Mouse (Mus musculus): ENCODE data around the gene Grik2. TPM values are rescaled to one million over a fixed set of nuclear protein-coding genes. Genes with fewer than 3 reads are reported as not detected.

The Grik2 gene
- total and polyA plus RNA-seq, 2 experiments from 2014 or later, result 28.7 to 151 TPM

DNA sequence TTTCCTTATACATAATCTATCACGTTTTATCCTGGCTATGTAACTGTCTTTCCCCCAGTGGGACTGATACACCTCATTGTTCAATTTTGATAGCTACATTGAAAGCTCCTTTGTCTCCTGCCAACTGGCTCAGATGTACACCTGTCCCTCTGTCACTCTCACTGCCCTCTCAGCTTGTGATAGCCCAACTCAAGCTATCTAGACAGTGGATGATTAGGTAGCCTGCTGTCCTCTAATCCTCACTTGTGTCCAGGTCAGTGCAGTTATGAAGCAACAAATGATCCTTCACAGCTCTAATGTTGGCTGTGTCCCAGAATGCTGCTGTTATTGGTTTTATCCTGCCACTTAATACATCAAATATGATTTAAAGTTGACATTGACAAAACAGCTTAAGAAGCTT lies 246.3 kb downstream of the Grik2 start:
- no peak for ATAC-seq (ENCODE audit: low FRiP score)

DNA sequence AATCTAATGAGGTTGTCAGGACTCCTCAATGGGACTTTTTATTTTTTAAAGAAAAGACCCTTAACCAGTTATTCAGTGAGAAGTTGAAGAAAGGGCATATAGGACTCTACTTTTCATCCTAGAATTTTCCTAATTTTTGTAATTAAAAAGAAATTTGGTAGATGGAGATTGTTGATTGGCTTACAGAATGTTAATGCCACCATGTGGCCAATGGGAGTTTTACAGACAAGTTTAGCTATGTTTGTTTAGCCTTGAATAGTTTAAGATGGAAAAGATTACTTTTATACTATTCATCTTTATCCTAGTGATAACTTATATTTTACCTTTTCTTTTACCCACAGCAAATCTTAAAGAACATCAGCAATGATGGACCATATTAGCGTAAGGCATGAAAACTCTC lies 268.8 kb downstream of the Grik2 start:
- Histone ChIP-seq H3K36me3 (ENCODE audit: insufficient read depth, low read length) (no peaks in the 10 kb centered on the region), H3K27me3 (ENCODE audit: insufficient read depth, low read length) (no peaks in the 10 kb centered on the region), H3K4me3 (ENCODE audit: low read depth, low read length) (no peak overlapping the region), H3K4me2 (ENCODE audit: low read depth, low read length, poor library complexity, severe bottlenecking) (no peak overlapping the region), H3K9ac (replicated peaks; ENCODE audit: low read length, poor library complexity, severe bottlenecking) (no peak overlapping the region), H3K27ac (ENCODE audit: low read depth, low read length) (no peak overlapping the region), H3K9me3 (ENCODE audit: low read length) (no peaks in the 10 kb centered on the region), H3K4me1 (ENCODE audit: insufficient read depth, low read length) (no peaks in the 10 kb centered on the region)
- ATAC-seq (ENCODE audit: low FRiP score), result no peak
- 98% methylated on average over 1 of the region's 1 CpGs for WGBS
- peak; percentile 34; the same call in 1 of the 2 replicates for TF ChIP-seq CTCF (IDR thresholded peaks at IDR 0.05)
- no peak for DNase-seq (ENCODE audit: low spot score)

More for the DNA sequence above, 246.3 kb downstream of the Grik2 start:
- H3K4me3 ChIP-seq (ENCODE audit: low read depth, low read length), result no peak overlapping the region
- H3K4me1 ChIP-seq (ENCODE audit: insufficient read depth, low read length), result no peaks in the 10 kb centered on the region
- DNase-seq (ENCODE audit: low spot score), result peak; percentile 48
- WGBS, result 31% methylated on average over 1 of the region's 1 CpGs
- no peaks in the 10 kb centered on the region for H3K27me3 ChIP-seq (ENCODE audit: insufficient read depth, low read length)
- H3K36me3 ChIP-seq (ENCODE audit: insufficient read depth, low read length), result no peaks in the 10 kb centered on the region
- TF ChIP-seq CTCF (IDR thresholded peaks at IDR 0.05), result no peak
- H3K9ac ChIP-seq (replicated peaks; ENCODE audit: low read length, poor library complexity, severe bottlenecking), result no peak overlapping the region
- no peak overlapping the region for H3K4me2 ChIP-seq (ENCODE audit: low read depth, low read length, poor library complexity, severe bottlenecking)
- no peaks in the 10 kb centered on the region for H3K9me3 ChIP-seq (ENCODE audit: low read length)
- no peak overlapping the region for H3K27ac ChIP-seq (ENCODE audit: low read depth, low read length)

DNA sequence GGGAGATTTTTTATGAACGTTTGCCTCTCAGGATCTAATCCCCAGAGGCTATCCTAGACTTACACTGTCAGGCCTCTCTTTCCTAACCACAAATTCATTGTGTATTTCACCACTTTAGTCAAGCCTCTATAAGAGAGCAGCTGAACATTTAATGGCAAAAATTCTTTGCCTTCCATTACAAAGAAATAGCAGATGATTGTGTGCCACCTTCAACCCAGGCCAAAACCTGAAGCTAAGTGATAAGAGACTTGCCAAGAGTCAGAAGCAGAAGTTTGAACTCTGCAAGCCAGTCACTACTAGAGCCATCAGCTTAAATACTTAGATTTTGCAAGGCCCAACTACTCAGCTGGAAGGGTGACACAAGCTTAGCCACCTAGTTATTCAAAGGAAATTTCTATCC lies 287.9 kb downstream of the Grik2 start:
- H3K4me3 ChIP-seq (ENCODE audit: low read depth, low read length), result no peak overlapping the region
- H3K27me3 ChIP-seq (ENCODE audit: insufficient read depth, low read length), result no peaks in the 10 kb centered on the region
- H3K9ac ChIP-seq (replicated peaks; ENCODE audit: low read length, poor library complexity, severe bottlenecking), result no peak overlapping the region
- no peaks in the 10 kb centered on the region for H3K9me3 ChIP-seq (ENCODE audit: low read length)
- no peaks in the 10 kb centered on the region for H3K36me3 ChIP-seq (ENCODE audit: insufficient read depth, low read length)
- WGBS, result 48% methylated on average over 1 of the region's 1 CpGs
- H3K4me2 ChIP-seq (ENCODE audit: low read depth, low read length, poor library complexity, severe bottlenecking), result no peak overlapping the region
- DNase-seq (ENCODE audit: low spot score), result no peak
- no peak for TF ChIP-seq CTCF (IDR thresholded peaks at IDR 0.05)
- ATAC-seq (ENCODE audit: low FRiP score), result no peak
- no peak overlapping the region for H3K27ac ChIP-seq (ENCODE audit: low read depth, low read length)
- H3K4me1 ChIP-seq (ENCODE audit: insufficient read depth, low read length), result no peaks in the 10 kb centered on the region

DNA sequence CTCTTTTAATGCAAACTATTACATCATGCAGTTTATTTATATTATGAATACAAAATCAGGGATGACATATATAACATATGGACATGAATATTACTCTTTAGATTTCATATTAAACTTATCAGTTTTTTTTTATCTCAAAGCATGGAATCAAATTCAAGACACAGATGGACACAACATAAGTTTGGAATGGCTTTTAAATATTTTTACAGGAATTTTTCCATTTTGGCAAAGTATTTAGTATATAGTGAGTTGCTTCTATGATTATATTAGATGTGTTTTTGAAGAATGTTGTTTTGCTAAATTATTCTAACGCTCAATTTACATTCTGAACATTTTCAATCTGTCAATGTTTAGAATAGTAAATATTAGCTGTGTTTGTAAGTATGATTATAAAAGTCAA lies 291.3 kb downstream of the Grik2 start:
- H3K9me3 ChIP-seq (ENCODE audit: low read length), result no peaks in the 10 kb centered on the region
- H3K27ac ChIP-seq (ENCODE audit: low read depth, low read length), result no peak overlapping the region
- no peaks in the 10 kb centered on the region for H3K4me1 ChIP-seq (ENCODE audit: insufficient read depth, low read length)
- H3K36me3 ChIP-seq (ENCODE audit: insufficient read depth, low read length), result no peaks in the 10 kb centered on the region
- H3K9ac ChIP-seq (replicated peaks; ENCODE audit: low read length, poor library complexity, severe bottlenecking), result no peak overlapping the region
- no peak for DNase-seq (ENCODE audit: low spot score)
- H3K4me3 ChIP-seq (ENCODE audit: low read depth, low read length), result no peak overlapping the region
- no peaks in the 10 kb centered on the region for H3K27me3 ChIP-seq (ENCODE audit: insufficient read depth, low read length)
- WGBS, result 90% methylated on average over 1 of the region's 1 CpGs
- no peak for TF ChIP-seq CTCF (IDR thresholded peaks at IDR 0.05)
- no peak for ATAC-seq (ENCODE audit: low FRiP score)
- H3K4me2 ChIP-seq (ENCODE audit: low read depth, low read length, poor library complexity, severe bottlenecking), result no peak overlapping the region

DNA sequence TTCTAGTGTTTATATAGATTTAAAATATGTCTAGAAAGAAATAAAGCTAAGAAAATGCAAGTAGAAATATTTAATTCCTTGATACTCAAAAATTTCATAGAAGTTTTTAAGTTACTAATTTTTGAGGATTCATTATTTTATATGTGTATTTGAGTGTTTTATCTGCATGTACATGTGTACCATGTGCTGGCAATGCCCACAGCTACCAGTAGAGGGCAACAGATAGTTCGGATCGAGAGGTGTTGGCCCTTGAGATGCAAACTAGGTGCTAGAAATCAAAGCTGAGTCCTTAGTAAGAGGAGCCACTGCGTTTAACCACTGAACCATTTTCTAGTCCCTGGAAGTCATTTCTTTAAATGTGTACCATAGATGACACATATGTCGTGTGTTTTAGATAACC lies 307.1 kb downstream of the Grik2 start:
- TF ChIP-seq CTCF (IDR thresholded peaks at IDR 0.05), result peak; percentile 30
- no peaks in the 10 kb centered on the region for H3K4me1 ChIP-seq (ENCODE audit: insufficient read depth, low read length)
- H3K27me3 ChIP-seq (ENCODE audit: insufficient read depth, low read length), result no peaks in the 10 kb centered on the region
- no peaks in the 10 kb centered on the region for H3K36me3 ChIP-seq (ENCODE audit: insufficient read depth, low read length)
- DNase-seq (ENCODE audit: low spot score) (no peak), ATAC-seq (ENCODE audit: low FRiP score) (no peak)
- 85% methylated on average over 4 of the region's 4 CpGs for WGBS
- H3K4me2 ChIP-seq (ENCODE audit: low read depth, low read length, poor library complexity, severe bottlenecking), result no peak overlapping the region
- H3K9ac ChIP-seq (replicated peaks; ENCODE audit: low read length, poor library complexity, severe bottlenecking), result no peak overlapping the region
- H3K27ac ChIP-seq (ENCODE audit: low read depth, low read length), result no peak overlapping the region
- no peaks in the 10 kb centered on the region for H3K9me3 ChIP-seq (ENCODE audit: low read length)
- H3K4me3 ChIP-seq (ENCODE audit: low read depth, low read length), result no peak overlapping the region

DNA sequence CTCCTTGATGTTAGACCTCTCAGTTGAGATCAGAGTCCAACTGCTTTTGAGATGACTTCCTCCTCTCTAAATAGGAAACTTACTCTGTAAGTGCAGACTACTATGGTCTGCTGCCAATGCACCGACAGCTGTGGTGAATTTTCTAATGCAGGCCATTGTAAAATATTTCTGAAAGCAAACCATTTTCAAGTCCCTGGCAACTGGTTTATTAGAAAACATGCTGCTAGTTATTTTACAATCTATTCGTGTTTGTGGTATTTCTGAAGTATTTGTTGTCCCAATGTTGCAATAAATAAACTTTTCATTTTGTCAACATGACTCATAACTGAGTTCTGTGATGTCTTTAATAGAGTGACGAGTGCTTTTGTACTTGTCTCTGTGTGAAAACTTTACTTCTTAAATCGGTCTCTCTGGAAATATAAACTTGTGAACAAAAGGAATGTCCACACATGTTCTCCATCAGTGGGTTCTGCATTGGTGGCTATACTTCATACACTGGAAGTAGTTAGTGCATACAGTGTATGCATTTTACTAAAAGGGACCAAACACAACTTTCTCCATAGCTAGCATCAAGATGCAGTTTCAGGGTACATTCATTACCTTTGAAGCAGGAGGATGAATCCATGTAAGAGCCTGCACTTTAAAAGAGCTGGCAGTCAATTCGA lies 308.3 kb downstream of the Grik2 start:
- no peaks in the 10 kb centered on the region for H3K9me3 ChIP-seq (ENCODE audit: low read length)
- no peak for ATAC-seq (ENCODE audit: low FRiP score)
- no peak for DNase-seq (ENCODE audit: low spot score)
- no peak overlapping the region for H3K27ac ChIP-seq (ENCODE audit: low read depth, low read length)
- no peak overlapping the region for H3K4me3 ChIP-seq (ENCODE audit: low read depth, low read length)
- no peaks in the 10 kb centered on the region for H3K4me1 ChIP-seq (ENCODE audit: insufficient read depth, low read length)
- no peaks in the 10 kb centered on the region for H3K36me3 ChIP-seq (ENCODE audit: insufficient read depth, low read length)
- H3K4me2 ChIP-seq (ENCODE audit: low read depth, low read length, poor library complexity, severe bottlenecking), result no peak overlapping the region
- no peak overlapping the region for H3K9ac ChIP-seq (replicated peaks; ENCODE audit: low read length, poor library complexity, severe bottlenecking)
- no peaks in the 10 kb centered on the region for H3K27me3 ChIP-seq (ENCODE audit: insufficient read depth, low read length)
- WGBS, result 80% methylated on average over 5 of the region's 5 CpGs
- no peak for TF ChIP-seq CTCF (IDR thresholded peaks at IDR 0.05)

Data from midbrain, postnatal 0 days (tissue).